Mouse (Mus musculus) cerebellum, postnatal 10 days (tissue): ENCODE measurements around the gene Gm10277.

Experiments
- DNase-seq, 2 experiments: peaks; one replicate each; pipeline ENCODE4 v3.0.0; 2021; ENCODE audit warnings: mixed read lengths in 2 of 2

The Gm10277 gene

GRCm38 (mm10) chr11:77795216-77795615, 7.7 kb upstream of the Gm10277 start:
- no peak for DNase-seq

GRCm38 (mm10) chr11:77793238-77793930, 5.8 kb upstream of the Gm10277 start:
- DNase-seq = peak; percentile 98

DNA sequence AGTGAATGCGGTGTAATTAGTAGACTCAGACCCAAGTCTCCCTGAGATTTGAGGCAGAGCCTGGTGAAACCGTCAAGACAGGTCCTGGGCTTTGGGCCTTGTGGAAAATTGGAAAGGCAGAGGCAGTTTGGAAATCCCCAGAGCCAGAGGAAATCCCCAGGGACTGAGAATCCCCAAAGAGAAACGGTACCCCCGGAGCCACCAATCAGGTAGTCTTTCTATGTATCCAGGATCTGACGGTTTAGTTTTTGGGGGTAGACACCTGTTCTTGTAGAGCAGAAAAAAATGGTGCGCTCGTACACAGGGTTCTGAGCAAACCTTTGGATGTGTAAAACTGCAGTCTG, 5.0 kb upstream of the Gm10277 start:
- no peak for DNase-seq

GRCm38 (mm10) chr11:77791752-77792565, 4.4 kb upstream of the Gm10277 start:
- peak; percentile 70 to 75 for DNase-seq

- DNase-seq = peak in 1 of 2 experiments; percentile 42
Measured at GRCm38 (mm10) chr11:77791241-77791727, 3.7 kb upstream of the Gm10277 start.

DNA sequence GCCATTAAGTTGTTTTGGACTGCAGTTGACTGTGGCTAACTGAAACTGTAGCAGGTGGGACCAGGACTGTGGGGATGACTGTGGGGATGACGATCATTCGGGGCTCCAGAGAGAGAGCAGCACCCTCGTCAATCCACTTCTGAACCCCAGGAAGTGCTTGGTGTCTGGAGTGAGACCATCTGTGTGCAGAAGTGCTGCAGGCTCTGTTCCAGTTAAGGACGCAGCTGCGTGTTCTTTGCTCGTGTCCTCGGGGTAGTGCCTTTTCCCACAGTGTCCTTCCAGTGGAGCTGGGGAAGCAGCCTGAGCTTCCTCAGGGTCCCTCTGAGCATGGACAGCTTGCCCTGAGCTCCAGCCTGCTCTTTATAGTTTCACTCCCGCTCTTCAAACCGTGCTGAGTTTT, 2.7 kb upstream of the Gm10277 start:
- no peak for DNase-seq

DNA sequence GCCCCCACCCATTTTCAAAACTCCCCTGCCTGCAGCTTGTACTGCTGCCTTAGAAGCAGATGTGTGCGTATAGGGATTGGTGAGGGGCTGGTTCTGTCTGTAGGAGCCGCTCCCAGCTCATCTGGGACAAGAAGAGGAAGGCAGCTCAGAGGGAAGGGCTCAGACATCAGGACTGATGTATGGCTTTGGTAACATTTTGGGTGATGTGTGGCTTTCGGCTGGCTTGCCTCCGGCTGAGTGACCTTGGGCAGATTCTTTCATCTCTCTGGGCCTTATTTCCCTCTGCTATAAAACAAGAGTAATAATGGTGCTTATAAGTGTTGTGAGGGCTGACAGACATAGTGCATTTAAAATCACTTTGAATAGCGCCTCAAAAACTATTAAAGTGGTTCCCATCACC, 2.0 kb upstream of the Gm10277 start:
- DNase-seq = no peak

- DNase-seq = peak; percentile 69 to 70
Measured at GRCm38 (mm10) chr11:77785768-77786561, 1.6 kb downstream of the Gm10277 start.

DNA sequence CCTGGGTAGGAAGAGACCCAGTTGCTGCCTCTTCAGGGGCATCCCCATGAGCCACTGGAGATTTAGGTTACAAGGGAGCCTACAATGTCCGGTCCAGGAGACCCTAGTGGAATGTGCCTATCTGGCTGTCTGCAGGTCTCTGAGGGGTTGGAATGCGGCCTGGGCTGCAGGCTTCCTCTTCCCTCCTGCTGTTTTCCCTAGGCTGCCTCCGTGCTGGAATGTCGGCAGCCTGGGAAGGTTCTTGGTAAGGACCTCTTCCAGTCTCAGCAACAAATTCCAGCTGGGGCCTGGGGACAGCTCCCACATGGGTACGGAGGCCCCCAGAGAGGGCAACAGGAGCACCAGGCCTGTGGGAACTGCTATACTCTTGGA, 2.2 kb downstream of the Gm10277 start:
- no peak for DNase-seq

DNA sequence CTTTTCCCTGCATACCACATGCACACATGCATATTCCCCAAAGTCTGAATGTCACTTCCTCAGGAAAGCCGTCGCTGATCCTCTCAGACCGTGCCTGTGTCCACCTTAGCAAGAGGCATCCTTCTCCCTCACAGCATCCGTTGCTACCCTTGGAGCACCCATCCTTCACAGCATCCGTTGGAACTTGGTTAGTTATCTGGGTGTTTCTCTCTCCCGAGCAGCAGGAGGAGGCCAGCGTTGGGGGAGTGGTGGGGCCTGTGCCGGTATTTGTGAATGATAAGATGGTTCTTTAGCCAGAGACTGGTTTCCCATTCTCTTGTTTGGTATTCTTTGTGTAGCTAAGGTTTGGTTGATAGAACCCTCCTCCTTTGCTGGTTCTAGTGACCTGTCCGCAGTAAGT, 2.7 kb downstream of the Gm10277 start:
- no peak for DNase-seq

GRCm38 (mm10) chr11:77783747-77784646, 3.5 kb downstream of the Gm10277 start:
- peak; percentile 48 to 59 for DNase-seq

DNA sequence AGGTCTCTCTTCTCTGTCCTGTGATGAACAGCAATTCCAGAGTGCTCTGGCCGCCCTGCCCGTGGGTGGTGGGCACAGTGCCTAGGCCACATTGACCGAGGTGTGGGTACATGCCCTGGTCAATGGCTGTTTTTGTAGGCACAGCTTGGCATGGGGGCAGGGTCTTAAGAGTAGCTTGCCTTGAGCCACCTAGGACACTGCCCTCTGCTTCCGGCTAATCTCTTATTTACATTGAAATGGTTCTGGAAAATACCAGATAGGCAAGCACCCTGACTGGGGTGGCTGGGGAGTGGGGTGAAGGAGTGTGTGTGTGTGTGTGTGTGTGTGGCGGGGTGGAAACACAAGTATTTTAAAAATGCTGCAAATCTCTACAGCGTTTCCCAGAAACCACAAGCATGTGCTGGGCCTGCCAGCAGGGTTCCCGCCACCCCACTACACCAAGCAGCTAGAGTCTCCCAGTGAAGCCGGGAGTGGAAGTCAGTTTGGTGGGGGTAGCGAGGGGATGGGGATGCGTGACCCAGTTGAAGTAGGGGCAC, 4.3 kb downstream of the Gm10277 start:
- DNase-seq = peak; percentile 52 to 65

DNA sequence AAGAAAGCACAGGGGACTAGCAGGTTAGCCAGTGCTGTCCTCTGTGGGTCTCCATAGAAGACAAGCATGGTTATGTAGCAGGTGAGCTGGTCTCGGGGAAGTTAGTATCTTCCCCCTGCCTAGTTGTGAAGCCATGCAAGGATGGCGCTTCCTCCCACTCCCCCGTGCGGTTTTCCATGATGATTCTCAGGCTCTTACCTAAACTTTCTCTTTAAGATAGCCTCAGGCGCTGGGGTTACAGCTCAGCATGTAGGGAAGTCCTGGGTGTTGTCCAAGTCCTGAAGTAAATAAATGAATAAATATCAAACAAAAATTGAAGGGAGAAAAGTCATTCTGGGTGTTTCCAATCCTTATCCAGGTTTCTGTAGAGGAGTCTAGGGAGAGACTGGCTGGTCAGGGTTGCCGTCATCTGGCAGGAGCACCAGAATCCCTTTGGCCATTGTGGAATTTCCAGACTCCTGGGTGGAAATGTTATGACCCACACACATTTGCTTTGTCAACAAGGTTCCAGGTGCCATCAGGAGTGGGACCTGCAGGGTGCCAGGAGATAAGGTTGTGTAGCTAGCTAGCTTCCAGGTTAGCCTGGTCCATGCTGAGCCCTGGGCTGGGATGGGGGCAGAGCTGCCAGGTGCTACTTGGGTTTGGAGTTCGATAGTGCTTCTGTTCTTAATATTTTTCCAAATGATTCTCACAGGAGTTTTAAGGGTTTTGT, 5.3 kb downstream of the Gm10277 start:
- no peak for DNase-seq

- peak; percentile 59 to 78 for DNase-seq
Measured at GRCm38 (mm10) chr11:77781088-77781487, 6.5 kb downstream of the Gm10277 start.

DNA sequence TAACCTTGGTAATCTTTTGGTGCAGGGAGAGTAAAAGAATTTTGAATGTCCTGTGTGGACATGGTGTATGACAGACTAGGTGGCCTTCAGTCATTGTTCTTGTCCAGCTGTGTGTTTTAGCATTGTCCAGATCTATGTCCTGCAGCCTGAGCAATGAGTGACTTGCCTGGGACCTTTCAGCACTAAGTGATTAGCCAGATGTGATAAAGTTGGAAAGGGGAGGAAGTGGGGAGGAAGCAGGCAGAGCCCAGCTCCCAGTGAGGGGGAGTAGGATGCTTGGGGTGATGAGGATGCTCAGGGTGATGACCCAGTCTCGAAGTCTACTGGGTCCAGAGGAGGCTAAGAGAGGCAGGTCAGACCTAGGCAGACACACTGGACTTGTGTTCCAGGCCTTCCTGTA, 8.3 kb downstream of the Gm10277 start:
- DNase-seq = no peak

DNA sequence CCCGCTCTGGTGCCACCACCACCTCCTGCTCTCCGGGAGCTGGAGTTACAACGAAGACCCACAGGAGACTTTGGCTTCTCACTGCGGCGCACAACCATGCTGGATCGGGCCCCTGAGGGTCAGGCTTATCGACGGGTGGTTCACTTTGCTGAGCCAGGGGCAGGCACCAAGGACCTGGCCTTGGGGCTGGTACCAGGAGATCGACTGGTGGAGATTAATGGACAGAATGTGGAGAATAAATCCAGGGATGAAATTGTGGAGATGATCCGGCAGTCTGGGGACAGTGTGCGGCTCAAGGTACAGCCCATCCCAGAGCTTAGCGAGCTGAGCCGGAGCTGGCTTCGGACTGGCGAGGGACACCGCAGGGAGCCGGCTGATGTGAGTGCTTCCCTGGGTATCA, 9.6 kb downstream of the Gm10277 start:
- DNase-seq = no peak

- no peak for DNase-seq
Measured at GRCm38 (mm10) chr11:77777436-77777835, 10.1 kb downstream of the Gm10277 start.

DNA sequence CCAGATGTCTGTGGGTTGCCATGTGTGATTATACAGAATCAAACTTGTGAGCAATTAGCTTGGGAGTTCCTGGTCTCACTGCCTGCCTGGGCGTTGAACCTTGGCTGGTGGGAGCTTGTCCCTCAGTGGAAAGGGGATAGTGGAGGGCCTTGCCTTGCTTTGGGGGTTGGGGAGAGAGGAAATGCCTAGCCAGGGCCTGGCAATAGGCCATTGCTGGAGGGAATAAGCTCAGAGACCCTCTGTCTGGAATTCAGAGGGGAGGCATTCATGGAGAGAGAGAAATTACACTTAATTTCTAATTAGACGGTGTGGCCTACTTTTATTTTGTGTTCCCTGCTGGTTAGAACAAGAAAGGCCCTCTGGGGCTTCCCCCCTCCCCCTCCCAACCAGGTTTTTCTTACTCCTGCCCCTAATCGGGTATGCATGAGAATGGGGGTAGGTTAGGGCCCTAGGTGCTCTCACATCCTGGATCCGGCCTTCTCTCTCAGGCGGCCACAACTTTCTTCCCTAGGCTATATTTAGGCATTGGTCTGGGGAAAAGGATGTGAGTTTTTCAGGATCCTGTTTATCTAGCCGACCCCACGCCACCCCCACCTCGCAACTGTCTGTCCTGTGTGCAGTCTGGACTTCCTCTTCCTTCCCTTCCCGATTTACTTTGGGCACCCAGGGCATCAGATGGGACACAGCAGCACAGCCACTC, 11.7 kb downstream of the Gm10277 start:
- DNase-seq = peak in 1 of 2 experiments; percentile 27

GRCm38 (mm10) chr11:77771879-77772713, 15.5 kb downstream of the Gm10277 start:
- DNase-seq = peak in 1 of 2 experiments; percentile 14

DNA sequence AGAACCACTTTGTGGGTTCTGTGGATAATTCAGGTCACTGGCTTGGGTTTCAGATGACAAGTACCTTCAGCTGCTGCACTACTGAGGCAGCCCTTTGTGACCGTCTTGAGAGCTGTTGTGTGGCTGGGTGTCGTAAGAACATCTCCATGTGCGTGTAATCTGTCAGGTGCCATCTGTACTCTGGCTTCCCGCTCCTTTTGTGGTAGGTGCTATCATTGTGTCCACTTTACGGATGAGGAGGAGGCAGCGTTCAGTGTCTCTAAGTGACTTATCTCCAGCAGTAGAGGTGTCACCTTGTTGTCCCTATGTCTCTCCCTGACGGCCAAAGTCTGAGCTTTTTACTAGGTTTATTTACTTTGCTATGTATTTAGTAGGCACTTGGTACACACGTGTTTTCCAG, 17.2 kb downstream of the Gm10277 start:
- no peak for DNase-seq
